Comparison of ENCODE assay signal across 8 mouse cellular contexts in the genomic region with DNA sequence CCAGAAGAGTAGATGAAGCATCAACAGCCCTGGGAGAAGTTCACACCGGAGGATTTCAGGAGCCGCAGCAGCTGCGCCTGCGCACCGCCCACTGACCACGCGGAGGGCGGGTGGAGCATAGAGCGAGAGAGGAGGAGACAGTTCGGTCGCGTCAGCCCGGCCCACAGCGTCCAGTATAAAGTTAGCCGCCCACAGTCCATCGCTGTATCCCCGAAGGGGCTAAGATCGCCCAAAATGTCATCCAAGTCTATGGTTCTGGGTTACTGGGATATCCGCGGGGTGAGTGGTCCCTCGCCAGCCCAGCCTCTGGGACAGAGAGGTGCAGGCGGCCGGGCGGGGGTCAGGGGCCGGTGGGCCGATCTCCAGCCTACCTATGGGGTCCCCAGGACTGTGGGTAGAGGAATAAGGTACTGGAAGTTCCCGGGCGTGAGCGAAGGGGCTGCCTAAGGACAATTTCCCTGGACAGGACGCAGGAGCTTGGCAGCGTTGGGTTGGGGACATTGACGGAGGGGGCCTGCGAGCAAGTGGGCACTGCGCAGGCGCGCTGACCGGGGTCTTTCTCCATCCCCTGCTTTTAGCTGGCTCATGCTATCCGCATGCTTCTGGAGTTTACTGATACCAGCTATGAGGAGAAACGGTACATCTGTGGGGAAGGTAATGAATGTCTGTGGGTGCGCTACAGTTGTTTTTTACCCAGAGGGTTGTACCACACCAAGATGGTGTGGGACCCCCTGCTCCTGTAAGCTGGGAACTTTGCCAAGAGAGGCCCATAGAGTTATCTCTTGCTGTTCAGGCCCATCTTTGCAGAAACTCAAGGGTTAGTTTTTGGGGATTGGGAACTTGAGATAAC. TPM values are rescaled to one million over a fixed set of nuclear protein-coding genes. Genes with fewer than 3 reads are reported as not detected.
DNase-seq lines count a peak whose midpoint lies in the region; ATAC-seq and TF ChIP-seq lines count a peak whose summit lies in the region.

Gene Gstm5 (plus strand): TSS at position 102 of the 850 bp plus-strand sequence.

- peaks cover 11% of the 10 kb centered on the region for H3K4me1 ChIP-seq in hindbrain, embryonic 13.5 days (replicated peaks)
- H3K4me1 ChIP-seq in lung, postnatal 0 days (ENCODE audit: insufficient read depth, low read depth, low read length) = peaks cover 2% of the 10 kb centered on the region; the same call in 1 of the 2 replicates

- no peak for TF ChIP-seq EP300 in lung, postnatal 0 days (IDR thresholded peaks at IDR 0.05)

- H3K9ac ChIP-seq in hindbrain, embryonic 13.5 days = peak within 1 kb of the TSS; percentile 85
- H3K9ac ChIP-seq in lung, postnatal 0 days (replicated peaks; ENCODE audit: low read depth) = peak within 1 kb of the TSS; percentile 64

- H3K27me3 ChIP-seq in hindbrain, embryonic 13.5 days = no peaks in the 10 kb centered on the region
- no peaks in the 10 kb centered on the region for H3K27me3 ChIP-seq in lung, postnatal 0 days (replicated peaks; ENCODE audit: insufficient read depth, low read length)

- H3K9me3 ChIP-seq in hindbrain, embryonic 13.5 days = no peaks in the 10 kb centered on the region
- no peaks in the 10 kb centered on the region for H3K9me3 ChIP-seq in lung, postnatal 0 days (ENCODE audit: low read length)

- 7% methylated on average over 40 of the region's 40 CpGs for WGBS in hindbrain, embryonic 13.5 days
- 10% methylated on average over 40 of the region's 40 CpGs for WGBS in lung, postnatal 0 days

- peak within 1 kb of the TSS; percentile 85 for H3K4me2 ChIP-seq in hindbrain, embryonic 13.5 days
- H3K4me2 ChIP-seq in lung, postnatal 0 days (replicated peaks; ENCODE audit: low read depth, low read length) = peak within 1 kb of the TSS; percentile 87

- no peak for TF ChIP-seq CTCF in lung, postnatal 0 days (IDR thresholded peaks at IDR 0.05)

- DNase-seq in adipocyte (ENCODE audit: low spot score) = peak; percentile 82
- DNase-seq in cerebellum, postnatal 4 days (ENCODE audit: low spot score in 2 of 2) = peak; percentile 67 to 77
- peak; percentile 89 to 91 for DNase-seq in frontal cortex, postnatal 36 days (ENCODE audit: low spot score in 2 of 2)
- peak; percentile 81 to 86 for DNase-seq in layer of hippocampus, postnatal 14 days (ENCODE audit: low spot score in 2 of 2)
- DNase-seq in lung, postnatal 0 days (ENCODE audit: low spot score) = peak; percentile 92
- peak; percentile 63 for DNase-seq in ovary, postnatal 14 days (ENCODE audit: low spot score)
- peak; percentile 17 for DNase-seq in thymus, postnatal 4 days

- peak; percentile 96 for ATAC-seq in hindbrain, embryonic 13.5 days (ENCODE audit: low FRiP score)
- peak; percentile 98 for ATAC-seq in lung, postnatal 0 days

- H3K4me3 ChIP-seq in hindbrain, embryonic 13.5 days = peak within 1 kb of the TSS; percentile 80
- H3K4me3 ChIP-seq in lung, postnatal 0 days (ENCODE audit: low read depth, low read length) = peak within 1 kb of the TSS; percentile 62

- H3K27ac ChIP-seq in hindbrain, embryonic 13.5 days = peak within 1 kb of the TSS; percentile 88
- H3K27ac ChIP-seq in lung, postnatal 0 days (ENCODE audit: low read length) = peak within 1 kb of the TSS; percentile 60; the same call in 1 of the 2 replicates

- peaks cover 21% of the 10 kb centered on the region for H3K36me3 ChIP-seq in hindbrain, embryonic 13.5 days
- no peaks in the 10 kb centered on the region for H3K36me3 ChIP-seq in lung, postnatal 0 days (ENCODE audit: insufficient read depth, low read length)

RNA-seq across cellular contexts. Expression of gene Gstm5, which starts in this region (rescaled TPM):
- polyA plus RNA-seq in hindbrain, embryonic 13.5 days (2015; fragmentation: Nextera tagmentation; extraction: Ambion mirVana) = 230 and 243 TPM in 2 replicates
- 100 to 1,000 TPM; 229 to 240 TPM for total RNA-seq in layer of hippocampus, postnatal 14 days (2021)
- polyA plus RNA-seq in lung, postnatal 0 days (2015; fragmentation: Nextera tagmentation; extraction: Ambion mirVana) = 47.2 and 50.4 TPM in 2 replicates

Comparison
In these comparisons a context has a peak if more than half of its experiments do, and no peak if none do; other contexts are left out.
1. Peak in every context shown above with its lines: DNase-seq, ATAC-seq, H3K4me3 ChIP-seq and H3K27ac ChIP-seq.
2. DNase-seq: peak in every context shown above with its lines; median percentile 92 in lung, postnatal 0 days; 90 in frontal cortex, postnatal 36 days; 84 in layer of hippocampus, postnatal 14 days; 82 in adipocyte; 72 in cerebellum, postnatal 4 days; 63 in ovary, postnatal 14 days; 17 in thymus, postnatal 4 days.